Comparison of ENCODE assay signal across 24 mouse cellular contexts in the genomic region with DNA sequence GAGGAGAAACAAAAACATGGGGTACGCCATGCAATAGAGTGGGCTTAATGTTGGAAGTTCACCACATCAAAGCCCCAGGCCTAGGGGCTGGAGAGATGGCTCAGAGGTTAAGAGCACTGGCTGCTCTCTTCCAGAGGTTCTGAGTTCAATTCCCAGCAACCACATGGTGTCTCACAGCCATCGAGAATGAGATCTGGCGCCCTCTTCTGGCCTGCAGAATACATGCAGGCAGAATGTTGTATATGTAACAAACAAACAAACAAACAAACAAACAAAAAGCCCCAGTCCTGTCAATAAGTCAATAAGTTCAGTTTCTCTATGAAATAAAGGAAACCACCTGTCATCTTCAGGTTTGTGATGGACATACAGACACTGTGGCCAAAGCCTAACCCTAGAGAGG. TPM values are rescaled to one million over a fixed set of nuclear protein-coding genes. Genes with fewer than 3 reads are reported as not detected.
A peak's percentile ranks its signal among the peaks of the same experiment; 100 is the strongest.
DNase-seq lines count a peak whose midpoint lies in the region; ATAC-seq and TF ChIP-seq lines count a peak whose summit lies in the region.
"Had no signal": no experiment of that assay in that cellular context is flagged by ENCODE, and none has a peak within 500 bp of the region (broad histone marks: within the 10 kb centered on the region; RNA-seq: fewer than 3 reads in every experiment).

No protein-coding gene starts in this region.

- no peaks in the 10 kb centered on the region for H3K27me3 ChIP-seq in kidney, adult 2 months (replicated peaks; ENCODE audit: control insufficient read depth, insufficient read depth, low read length)
- no peaks in the 10 kb centered on the region for H3K27me3 ChIP-seq in lung, embryonic 14.5 days (ENCODE audit: insufficient read depth, low read length)
- no peaks in the 10 kb centered on the region; the same call in 1 of the 2 replicates for H3K27me3 ChIP-seq in G1E (ENCODE audit: insufficient read depth, low read length)
- H3K27me3 ChIP-seq: hindbrain, embryonic 15.5 days; kidney, embryonic 15.5 days; lung, embryonic 15.5 days; neural tube, embryonic 12.5 days; stomach, embryonic 15.5 days had no signal

- DNase-seq in kidney, adult 2 months, result no peak
- no peak for DNase-seq in kidney, adult 8-10 months
- no peak for DNase-seq in lung, embryonic 14.5 days
- no peak for DNase-seq in lung, postnatal 14 days
- DNase-seq in G1E (ENCODE audit: low spot score), result no peak
- DNase-seq in induced T-regulatory cell, adult 2 months (ENCODE audit: low read depth), result peak; percentile 14
- no peak for DNase-seq in cerebellum, adult 18-20 months
- DNase-seq: adrenal gland, postnatal 36 days; cerebellum, postnatal 14 days; gastrocnemius, postnatal 36 days; heart, postnatal 14 days; spleen, adult 18-20 months; thymus, postnatal 14 days had no signal

- ATAC-seq in lung, embryonic 14.5 days (ENCODE audit: insufficient read depth), result no peak
- ATAC-seq in G1E (ENCODE audit: extremely low read depth, insufficient number of reproducible peaks, low FRiP score, poor library complexity, severe bottlenecking), result no peak
- ATAC-seq in megakaryocyte-erythroid progenitor cell, adult 5-6 weeks (replicated peaks; ENCODE audit: low FRiP score, low TSS enrichment, poor library complexity, severe bottlenecking), result no peak

- no peaks in the 10 kb centered on the region for H3K4me1 ChIP-seq in kidney, adult 2 months (ENCODE audit: control insufficient read depth, insufficient read depth, low read length)
- H3K4me1 ChIP-seq in lung, embryonic 14.5 days (ENCODE audit: insufficient read depth), result no peaks in the 10 kb centered on the region
- H3K4me1 ChIP-seq in G1E (ENCODE audit: insufficient read depth, low read depth, low read length), result no peaks in the 10 kb centered on the region
- H3K4me1 ChIP-seq: heart, embryonic 10.5 days; hindbrain, embryonic 15.5 days; kidney, embryonic 15.5 days; lung, embryonic 15.5 days; megakaryocyte, embryonic 14.5 days; neural tube, embryonic 12.5 days; stomach, embryonic 15.5 days had no signal

- no peaks in the 10 kb centered on the region for H3K9me3 ChIP-seq in lung, embryonic 14.5 days (ENCODE audit: low read depth, low read length)
- H3K9me3 ChIP-seq in G1E (replicated peaks), result no peaks in the 10 kb centered on the region
- H3K9me3 ChIP-seq: heart, embryonic 10.5 days; hindbrain, embryonic 15.5 days; kidney, embryonic 15.5 days; lung, embryonic 15.5 days; stomach, embryonic 15.5 days had no signal

- no peaks in the 10 kb centered on the region for H3K36me3 ChIP-seq in kidney, adult 2 months (ENCODE audit: control insufficient read depth, insufficient read depth, low read length)
- H3K36me3 ChIP-seq in lung, embryonic 14.5 days (ENCODE audit: insufficient read depth), result no peaks in the 10 kb centered on the region
- no peaks in the 10 kb centered on the region for H3K36me3 ChIP-seq in G1E (replicated peaks)
- H3K36me3 ChIP-seq: heart, embryonic 10.5 days; hindbrain, embryonic 15.5 days; kidney, embryonic 15.5 days; lung, embryonic 15.5 days; neural tube, embryonic 12.5 days; stomach, embryonic 15.5 days had no signal

- no peak overlapping the region for H3K4me3 ChIP-seq in kidney, adult 2 months (ENCODE audit: insufficient read depth, low read depth, low read length)
- H3K4me3 ChIP-seq in lung, embryonic 14.5 days (ENCODE audit: low read depth, low read length), result no peak overlapping the region
- H3K4me3 ChIP-seq in G1E (ENCODE audit: low read depth, low read length), result no peak overlapping the region
- H3K4me3 ChIP-seq: heart, embryonic 10.5 days; hindbrain, embryonic 15.5 days; kidney, embryonic 15.5 days; lung, embryonic 15.5 days; megakaryocyte, embryonic 14.5 days; neural tube, embryonic 12.5 days; stomach, embryonic 15.5 days had no signal

- H3K4me2 ChIP-seq in lung, embryonic 14.5 days, result no peak overlapping the region
- H3K4me2 ChIP-seq: hindbrain, embryonic 15.5 days; kidney, embryonic 15.5 days; lung, embryonic 15.5 days; neural tube, embryonic 12.5 days; stomach, embryonic 15.5 days had no signal

- TF ChIP-seq CTCF in kidney, adult 2 months (conservative IDR thresholded peaks at IDR 0.05; ENCODE audit: insufficient read depth, insufficient read length, low read depth, low read length), result 0 out of 2 replicates have a peak, but pooled peaks have one; percentile 30
- peak; percentile 33; the same call in 1 of the 2 replicates for TF ChIP-seq CTCF in lung, embryonic 14.5 days (IDR thresholded peaks at IDR 0.05; ENCODE audit: low read depth)
- 0 out of 2 replicates have a peak, but pooled peaks have one; percentile 14 for TF ChIP-seq CTCF in G1E (IDR thresholded peaks at IDR 0.05; ENCODE audit: low read depth, low read length)

- no peak overlapping the region for H3K9ac ChIP-seq in lung, embryonic 14.5 days
- H3K9ac ChIP-seq: hindbrain, embryonic 15.5 days; kidney, embryonic 15.5 days; lung, embryonic 15.5 days; neural tube, embryonic 12.5 days; stomach, embryonic 15.5 days had no signal

- H3K27ac ChIP-seq in kidney, adult 2 months (ENCODE audit: insufficient read depth, low read depth, low read length), result no peak overlapping the region
- no peak overlapping the region for H3K27ac ChIP-seq in lung, embryonic 14.5 days (ENCODE audit: low read depth)
- H3K27ac ChIP-seq: heart, embryonic 10.5 days; hindbrain, embryonic 15.5 days; kidney, embryonic 15.5 days; lung, embryonic 15.5 days; neural tube, embryonic 12.5 days; stomach, embryonic 15.5 days had no signal

- 73% methylated on average over 3 of the region's 3 CpGs for WGBS in kidney, adult 2 months
- WGBS in lung, embryonic 14.5 days, result 57% methylated on average over 3 of the region's 3 CpGs

- TF ChIP-seq POLR2A in kidney, adult 2 months (IDR thresholded peaks at IDR 0.05; ENCODE audit: low read depth, low read length), result no peak

RNA-seq across cellular contexts. Expression of a gene that starts 6.8 kb away (rescaled TPM):
- not detected in 2 replicates for polyA plus RNA-seq in kidney, adult 2 months (2012; rRNA removed)
- not detected in 2 replicates for polyA plus RNA-seq in lung, embryonic 14.5 days (2014; fragmentation: Nextera tagmentation; extraction: Ambion mirVana)
- not detected in 2 replicates for total RNA-seq in G1E (2014; fragmentation: Nextera tagmentation)
- total RNA-seq in G1E (2017), result not detected in 2 replicates
- not detected in 2 replicates for polyA plus RNA-seq in G1E (2012)
- not detected in 2 replicates for total RNA-seq in megakaryocyte-erythroid progenitor cell, adult 5-6 weeks (2014; fragmentation: Nextera tagmentation)
- total RNA-seq in megakaryocyte-erythroid progenitor cell, adult 5-6 weeks (2017), result not detected in 2 replicates
- total RNA-seq: adrenal gland, postnatal 36 days; gastrocnemius, postnatal 36 days; heart, postnatal 14 days had no signal
- polyA plus RNA-seq: forebrain, embryonic 11.5 days; frontal cortex, adult 2 months; heart, embryonic 10.5 days; hindbrain, embryonic 15.5 days; kidney, embryonic 15.5 days; limb, embryonic 11.5 days; lung, embryonic 15.5 days; neural tube, embryonic 12.5 days; stomach, embryonic 15.5 days had no signal

RNA-seq across cellular contexts. Expression of a gene that starts 13.1 kb away (rescaled TPM):
- not detected in 2 replicates for polyA plus RNA-seq in kidney, adult 2 months (2012; rRNA removed)
- not detected in 2 replicates for polyA plus RNA-seq in lung, embryonic 14.5 days (2014; fragmentation: Nextera tagmentation; extraction: Ambion mirVana)
- total RNA-seq in G1E (2014; fragmentation: Nextera tagmentation), result not detected in 2 replicates
- total RNA-seq in G1E (2017), result not detected in 2 replicates
- polyA plus RNA-seq in G1E (2012), result not detected in 2 replicates
- total RNA-seq in megakaryocyte-erythroid progenitor cell, adult 5-6 weeks (2014; fragmentation: Nextera tagmentation), result not detected in 2 replicates
- not detected in 2 replicates for total RNA-seq in megakaryocyte-erythroid progenitor cell, adult 5-6 weeks (2017)
- total RNA-seq: adrenal gland, postnatal 36 days; gastrocnemius, postnatal 36 days; heart, postnatal 14 days had no signal
- polyA plus RNA-seq: forebrain, embryonic 11.5 days; frontal cortex, adult 2 months; heart, embryonic 10.5 days; hindbrain, embryonic 15.5 days; kidney, embryonic 15.5 days; limb, embryonic 11.5 days; lung, embryonic 15.5 days; neural tube, embryonic 12.5 days; stomach, embryonic 15.5 days had no signal

RNA-seq across cellular contexts. Expression of a gene that starts 13.2 kb away (rescaled TPM):
- not detected in 2 replicates for polyA plus RNA-seq in kidney, adult 2 months (2012; rRNA removed)
- polyA plus RNA-seq in lung, embryonic 14.5 days (2014; fragmentation: Nextera tagmentation; extraction: Ambion mirVana), result not detected in 2 replicates
- total RNA-seq in G1E (2014; fragmentation: Nextera tagmentation), result not detected in 2 replicates
- total RNA-seq in G1E (2017), result not detected in 2 replicates
- not detected in 2 replicates for polyA plus RNA-seq in G1E (2012)
- total RNA-seq in megakaryocyte-erythroid progenitor cell, adult 5-6 weeks (2014; fragmentation: Nextera tagmentation), result not detected in 2 replicates
- not detected in 2 replicates for total RNA-seq in megakaryocyte-erythroid progenitor cell, adult 5-6 weeks (2017)
- total RNA-seq: adrenal gland, postnatal 36 days; gastrocnemius, postnatal 36 days; heart, postnatal 14 days had no signal
- polyA plus RNA-seq: forebrain, embryonic 11.5 days; frontal cortex, adult 2 months; heart, embryonic 10.5 days; hindbrain, embryonic 15.5 days; kidney, embryonic 15.5 days; limb, embryonic 11.5 days; lung, embryonic 15.5 days; neural tube, embryonic 12.5 days; stomach, embryonic 15.5 days had no signal

RNA-seq across cellular contexts. Expression of a gene that starts 14.9 kb away (rescaled TPM):
- polyA plus RNA-seq in kidney, adult 2 months (2012; rRNA removed), result not detected in 2 replicates
- polyA plus RNA-seq in lung, embryonic 14.5 days (2014; fragmentation: Nextera tagmentation; extraction: Ambion mirVana), result 0.65 and 0.95 TPM in 2 replicates
- total RNA-seq in G1E (2014; fragmentation: Nextera tagmentation), result not detected in 2 replicates
- not detected in 2 replicates for total RNA-seq in G1E (2017)
- polyA plus RNA-seq in G1E (2012), result not detected in 2 replicates
- total RNA-seq in megakaryocyte-erythroid progenitor cell, adult 5-6 weeks (2014; fragmentation: Nextera tagmentation), result not detected in 2 replicates
- not detected in 2 replicates for total RNA-seq in megakaryocyte-erythroid progenitor cell, adult 5-6 weeks (2017)
- total RNA-seq: gastrocnemius, postnatal 36 days had no signal
- polyA plus RNA-seq: forebrain, embryonic 11.5 days; heart, embryonic 10.5 days; hindbrain, embryonic 15.5 days; limb, embryonic 11.5 days; neural tube, embryonic 12.5 days had no signal

RNA-seq across cellular contexts. Expression of a gene that starts 26.9 kb away (rescaled TPM):
- not detected in 2 replicates for polyA plus RNA-seq in kidney, adult 2 months (2012; rRNA removed)
- not detected in 2 replicates for polyA plus RNA-seq in lung, embryonic 14.5 days (2014; fragmentation: Nextera tagmentation; extraction: Ambion mirVana)
- total RNA-seq in G1E (2014; fragmentation: Nextera tagmentation) (not detected in 2 replicates), G1E (2017) (not detected in 2 replicates)
- not detected in 2 replicates for polyA plus RNA-seq in G1E (2012)
- total RNA-seq in megakaryocyte-erythroid progenitor cell, adult 5-6 weeks (2014; fragmentation: Nextera tagmentation), result not detected in 2 replicates
- not detected in 2 replicates for total RNA-seq in megakaryocyte-erythroid progenitor cell, adult 5-6 weeks (2017)
- total RNA-seq: adrenal gland, postnatal 36 days; gastrocnemius, postnatal 36 days; heart, postnatal 14 days had no signal
- polyA plus RNA-seq: forebrain, embryonic 11.5 days; frontal cortex, adult 2 months; heart, embryonic 10.5 days; hindbrain, embryonic 15.5 days; kidney, embryonic 15.5 days; limb, embryonic 11.5 days; lung, embryonic 15.5 days; neural tube, embryonic 12.5 days; stomach, embryonic 15.5 days had no signal
